Mouse (Mus musculus): ENCODE results near the gene Slc12a5. TPM values are rescaled to one million over a fixed set of nuclear protein-coding genes. Genes with fewer than 3 reads are reported as not detected.
A peak's percentile ranks its signal among the peaks of the same experiment; 100 is the strongest.

Gene Slc12a5
- total RNA-seq, 1 experiment from 2014 or later, result 0.45 TPM

DNA sequence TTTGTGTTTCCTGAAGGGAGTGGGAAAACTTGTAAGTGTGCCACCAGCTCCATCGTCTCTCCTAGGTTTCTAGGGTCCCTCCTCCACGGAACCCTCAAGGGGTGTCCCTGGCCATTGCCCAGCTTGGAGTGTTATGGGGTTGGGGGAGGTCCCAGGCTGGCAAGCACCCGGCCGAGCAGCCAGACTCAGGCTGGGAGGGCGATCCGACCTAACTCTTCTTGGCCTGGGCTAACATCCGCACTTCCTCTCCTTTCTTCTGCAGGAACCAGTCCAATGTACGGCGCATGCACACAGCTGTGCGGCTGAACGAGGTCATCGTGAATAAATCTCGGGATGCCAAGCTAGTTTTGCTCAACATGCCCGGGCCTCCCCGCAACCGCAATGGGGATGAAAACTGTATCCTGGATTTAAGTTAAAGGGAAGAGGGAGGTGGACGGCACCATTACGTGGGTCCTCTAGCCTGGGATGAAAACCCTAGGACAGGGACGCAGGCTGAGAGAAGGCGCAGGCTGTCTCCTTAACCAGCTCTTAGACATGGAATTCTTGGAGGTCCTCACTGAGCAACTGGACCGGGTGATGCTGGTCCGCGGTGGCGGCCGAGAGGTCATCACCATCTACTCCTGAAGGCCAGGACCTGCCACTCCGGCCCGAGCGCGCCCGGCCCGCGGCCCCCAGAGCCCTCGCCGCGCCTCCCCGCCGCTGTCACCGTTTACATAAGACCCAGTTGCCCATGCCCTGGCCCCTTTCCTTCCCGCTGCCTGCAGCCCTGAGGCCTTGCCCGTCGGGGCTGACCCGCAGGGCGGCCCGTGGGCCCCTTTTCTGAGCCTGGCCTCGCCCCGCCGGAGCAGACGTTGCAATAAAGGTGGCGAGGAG, 36.5 kb downstream of the Slc12a5 start:
- no peak for ATAC-seq (replicated peaks in 1 of 2; ENCODE audit: insufficient read depth in 1 of 2, low FRiP score in 2 of 2, low TSS enrichment in 1 of 2, low read depth in 1 of 2, poor library complexity in 2 of 2, severe bottlenecking in 2 of 2)

DNA sequence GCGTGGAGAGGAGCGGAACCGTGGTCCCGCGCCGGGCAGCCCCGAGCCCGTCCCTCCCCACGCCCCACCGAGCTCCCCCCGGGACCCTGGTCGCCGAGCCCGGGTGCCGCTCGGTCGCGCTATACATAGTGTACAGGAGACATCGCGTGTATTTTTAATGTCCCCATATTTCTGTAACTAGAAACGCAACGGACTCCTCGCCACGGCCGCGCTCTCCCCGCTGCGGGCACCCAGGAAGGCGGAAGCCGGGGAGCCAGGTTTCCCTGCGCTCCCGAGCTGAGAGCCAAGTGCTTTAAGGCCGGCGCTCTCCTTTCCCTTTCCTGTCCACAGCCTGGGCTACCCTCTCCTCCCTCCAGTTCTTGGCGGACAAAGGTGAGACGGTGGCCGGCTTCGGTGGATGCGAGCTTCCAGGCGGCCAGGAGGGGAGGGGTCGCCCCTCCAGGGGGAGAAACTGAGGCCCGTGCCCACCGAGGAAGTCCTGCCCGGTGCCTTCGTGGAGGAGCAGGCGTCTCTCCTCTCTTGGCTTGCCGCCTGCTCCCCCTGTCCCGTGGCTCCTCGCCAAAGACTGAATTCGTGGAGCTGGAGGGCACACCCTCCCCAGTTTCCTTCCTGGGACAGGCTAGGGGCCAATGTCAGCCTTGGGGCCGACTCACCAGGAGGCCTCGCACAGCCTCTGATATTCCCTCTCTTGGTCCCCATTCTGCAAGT, 37.3 kb downstream of the Slc12a5 start:
- 0 out of 4 replicates have a peak, but pooled peaks of 1 of the 2 experiments have one; percentile 2 for ATAC-seq (replicated peaks in 1 of 2; ENCODE audit: insufficient read depth in 1 of 2, low FRiP score in 2 of 2, low TSS enrichment in 1 of 2, low read depth in 1 of 2, poor library complexity in 2 of 2, severe bottlenecking in 2 of 2)

DNA sequence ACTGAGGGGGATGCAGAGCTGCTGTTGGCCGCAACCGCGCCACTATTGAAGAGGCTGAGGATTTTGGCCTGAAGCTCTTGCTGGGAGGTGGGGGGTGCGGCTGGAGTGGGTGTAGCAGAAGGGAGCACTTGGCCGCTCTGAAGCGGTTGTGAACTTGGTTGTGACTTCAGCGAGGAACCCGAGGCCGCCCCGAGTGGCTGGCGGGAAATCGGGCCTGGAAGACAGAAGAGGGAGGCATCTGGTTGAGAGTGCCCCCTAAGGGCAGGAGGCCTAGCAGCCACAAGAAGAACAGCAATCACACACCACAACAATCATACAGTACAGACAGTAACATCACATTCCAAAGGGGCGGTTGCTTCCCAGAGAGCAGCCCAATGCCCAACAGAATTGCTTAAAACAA, 41.4 kb downstream of the Slc12a5 start:
- no peak for ATAC-seq (replicated peaks in 1 of 2; ENCODE audit: insufficient read depth in 1 of 2, low FRiP score in 2 of 2, low TSS enrichment in 1 of 2, low read depth in 1 of 2, poor library complexity in 2 of 2, severe bottlenecking in 2 of 2)

DNA sequence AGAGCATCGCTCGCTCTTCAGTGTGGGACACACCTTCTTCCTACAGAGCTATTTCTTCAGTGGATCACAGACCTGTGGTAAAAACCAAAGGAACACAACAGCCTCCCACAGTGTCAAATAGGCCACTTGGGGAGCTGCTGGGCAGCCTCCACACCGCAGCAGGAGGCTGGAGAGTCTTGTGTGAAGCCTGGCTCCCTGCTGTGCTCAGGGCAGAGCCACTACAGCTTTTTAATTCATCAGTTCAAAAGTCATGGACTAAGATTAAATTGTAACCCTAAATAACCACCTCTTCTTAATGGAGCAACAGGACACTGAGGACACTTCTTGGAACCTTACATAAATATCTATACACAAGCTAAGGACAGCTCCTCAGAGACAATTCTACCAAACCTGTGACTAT, 42.5 kb downstream of the Slc12a5 start:
- ATAC-seq (replicated peaks in 1 of 2; ENCODE audit: insufficient read depth in 1 of 2, low FRiP score in 2 of 2, low TSS enrichment in 1 of 2, low read depth in 1 of 2, poor library complexity in 2 of 2, severe bottlenecking in 2 of 2), result no peak

DNA sequence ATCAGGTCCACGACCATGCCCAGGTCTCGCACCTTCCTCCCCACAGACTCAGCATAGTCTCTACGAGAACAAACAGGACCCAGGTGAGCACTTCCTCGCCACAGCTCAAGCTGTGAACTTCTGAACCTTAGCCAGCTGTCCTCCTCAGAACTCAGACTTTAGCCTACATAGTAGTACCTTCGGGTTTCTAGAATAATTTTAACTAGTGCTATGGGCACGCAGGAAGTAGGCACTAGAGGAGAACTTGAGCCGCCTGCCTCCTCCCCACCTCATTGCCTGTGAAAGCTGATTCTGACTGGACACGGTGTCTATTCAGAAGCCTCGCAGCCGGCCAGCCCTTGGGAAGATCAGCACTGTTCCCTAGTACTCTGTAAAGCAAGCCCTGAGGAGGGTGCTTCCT, 43.6 kb downstream of the Slc12a5 start:
- no peak for ATAC-seq (replicated peaks in 1 of 2; ENCODE audit: insufficient read depth in 1 of 2, low FRiP score in 2 of 2, low TSS enrichment in 1 of 2, low read depth in 1 of 2, poor library complexity in 2 of 2, severe bottlenecking in 2 of 2)

DNA sequence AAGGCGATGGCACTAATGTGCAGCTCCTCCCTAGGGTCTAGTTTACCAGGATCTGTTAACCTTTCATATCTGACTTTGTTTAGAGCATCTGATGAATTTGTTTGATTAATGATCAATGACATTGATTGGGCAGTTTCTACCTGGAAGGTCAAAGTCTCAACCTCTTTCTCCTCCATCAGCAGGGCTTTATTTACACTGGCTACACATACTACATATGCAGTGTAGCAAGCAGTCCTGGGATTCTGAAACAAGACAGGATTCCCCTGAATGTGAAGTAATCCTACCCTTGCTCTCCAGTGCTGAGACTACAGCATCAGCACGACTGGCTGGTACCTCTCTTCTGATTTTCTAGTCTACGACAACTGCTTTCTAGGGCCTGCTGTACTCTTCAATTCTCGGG, 46.2 kb downstream of the Slc12a5 start:
- ATAC-seq (replicated peaks in 1 of 2; ENCODE audit: insufficient read depth in 1 of 2, low FRiP score in 2 of 2, low TSS enrichment in 1 of 2, low read depth in 1 of 2, poor library complexity in 2 of 2, severe bottlenecking in 2 of 2), result no peak

DNA sequence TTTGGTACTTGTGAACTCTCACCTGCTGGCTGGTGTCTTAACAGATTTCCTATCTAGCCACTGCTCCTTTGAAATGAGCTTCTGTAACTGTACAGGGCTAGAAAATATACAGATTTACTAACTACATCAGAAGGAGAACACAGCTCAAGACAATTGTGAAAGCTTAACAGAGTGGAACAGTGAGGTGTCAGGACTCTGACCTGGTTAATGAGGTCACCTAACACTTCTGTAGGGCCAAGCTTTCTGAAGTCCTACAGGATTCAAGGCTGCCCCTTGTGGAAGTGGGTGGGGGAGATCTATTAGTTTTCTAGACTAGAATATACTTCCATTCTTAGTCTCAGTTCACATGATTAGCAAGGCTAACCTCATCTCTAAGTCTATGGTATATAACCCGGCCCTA, 47.4 kb downstream of the Slc12a5 start:
- ATAC-seq (replicated peaks in 1 of 2; ENCODE audit: insufficient read depth in 1 of 2, low FRiP score in 2 of 2, low TSS enrichment in 1 of 2, low read depth in 1 of 2, poor library complexity in 2 of 2, severe bottlenecking in 2 of 2), result no peak

DNA sequence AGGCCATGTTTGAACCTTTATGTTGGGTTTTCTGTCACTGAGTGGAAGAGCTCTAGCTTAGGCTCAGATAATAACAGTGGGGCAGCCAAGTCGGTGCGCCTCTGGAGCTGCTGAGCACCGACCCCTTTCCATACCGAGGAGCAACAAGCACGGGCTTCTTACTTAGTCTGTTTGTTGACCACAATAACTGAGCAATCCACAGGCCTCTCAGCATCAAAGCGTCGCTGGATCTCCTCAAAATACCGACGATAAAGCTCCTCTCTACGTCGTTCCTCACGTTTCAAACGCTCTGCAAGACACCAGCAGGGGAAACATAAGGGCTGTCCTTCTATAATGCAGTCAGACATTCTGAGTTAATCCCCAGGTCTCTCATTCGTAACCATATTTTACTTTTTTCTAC, 48.6 kb downstream of the Slc12a5 start:
- no peak for ATAC-seq (replicated peaks in 1 of 2; ENCODE audit: insufficient read depth in 1 of 2, low FRiP score in 2 of 2, low TSS enrichment in 1 of 2, low read depth in 1 of 2, poor library complexity in 2 of 2, severe bottlenecking in 2 of 2)

DNA sequence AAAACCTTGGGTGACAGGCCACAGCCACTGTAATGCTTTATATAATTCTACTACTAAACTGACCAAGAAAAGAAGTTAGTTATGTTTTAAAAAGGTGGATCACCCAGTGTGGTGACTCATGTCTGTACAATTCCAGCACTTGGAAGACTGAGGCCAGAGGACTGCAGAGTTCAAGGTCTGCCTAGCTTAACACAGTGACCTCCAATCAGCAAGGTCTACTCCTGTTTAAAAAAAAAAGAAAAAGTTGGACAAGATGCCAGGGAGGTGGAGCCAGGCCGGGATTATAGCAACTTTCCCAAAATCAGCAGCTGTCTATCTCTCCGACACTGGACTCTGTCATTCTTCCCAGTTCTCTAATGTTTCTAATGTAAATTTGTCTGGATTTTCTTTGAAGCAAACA, 49.0 kb downstream of the Slc12a5 start:
- no peak for ATAC-seq (replicated peaks in 1 of 2; ENCODE audit: insufficient read depth in 1 of 2, low FRiP score in 2 of 2, low TSS enrichment in 1 of 2, low read depth in 1 of 2, poor library complexity in 2 of 2, severe bottlenecking in 2 of 2)

DNA sequence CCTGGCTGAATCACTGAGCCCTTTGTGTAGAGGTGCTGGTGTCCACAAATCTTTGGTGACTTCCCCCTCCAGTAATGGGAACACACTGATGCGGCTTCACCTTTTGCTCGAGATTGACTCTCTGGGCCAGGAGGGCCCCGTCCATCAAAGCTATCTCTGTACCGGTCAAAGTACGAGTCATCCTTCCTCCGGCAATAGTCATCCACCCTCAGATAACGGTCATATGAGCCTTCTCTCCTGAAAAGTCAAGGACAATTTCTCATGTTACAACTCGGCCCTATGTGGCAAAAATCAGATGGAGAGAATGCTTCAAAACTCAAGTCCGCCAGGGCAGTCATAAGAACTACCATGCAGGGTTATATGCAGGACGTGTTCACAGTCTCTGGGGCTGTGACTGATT, 49.7 kb downstream of the Slc12a5 start:
- no peak for ATAC-seq (replicated peaks in 1 of 2; ENCODE audit: insufficient read depth in 1 of 2, low FRiP score in 2 of 2, low TSS enrichment in 1 of 2, low read depth in 1 of 2, poor library complexity in 2 of 2, severe bottlenecking in 2 of 2)

DNA sequence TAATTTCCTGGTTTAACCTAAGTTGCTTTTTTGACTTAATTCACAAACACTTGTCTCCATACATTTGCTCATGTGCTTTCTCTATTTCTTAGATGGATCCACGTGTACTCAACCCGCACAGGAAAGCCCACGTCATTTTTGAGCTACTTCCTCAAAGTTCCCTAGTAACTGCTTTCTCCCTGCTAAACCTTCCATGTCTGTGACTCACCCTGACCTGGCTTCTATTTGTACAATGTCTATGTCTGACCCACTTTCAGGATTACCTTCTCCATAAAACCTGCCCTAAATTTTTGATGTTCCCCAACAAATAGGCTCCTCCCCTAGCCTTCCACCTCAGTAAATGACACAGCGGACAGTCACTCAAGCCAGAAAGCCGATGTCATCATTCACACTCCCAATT, 54.3 kb downstream of the Slc12a5 start:
- peak; percentile 48 to 56; a peak in 3 of 4 replicates for ATAC-seq (replicated peaks in 1 of 2; ENCODE audit: insufficient read depth in 1 of 2, low FRiP score in 2 of 2, low TSS enrichment in 1 of 2, low read depth in 1 of 2, poor library complexity in 2 of 2, severe bottlenecking in 2 of 2)

DNA sequence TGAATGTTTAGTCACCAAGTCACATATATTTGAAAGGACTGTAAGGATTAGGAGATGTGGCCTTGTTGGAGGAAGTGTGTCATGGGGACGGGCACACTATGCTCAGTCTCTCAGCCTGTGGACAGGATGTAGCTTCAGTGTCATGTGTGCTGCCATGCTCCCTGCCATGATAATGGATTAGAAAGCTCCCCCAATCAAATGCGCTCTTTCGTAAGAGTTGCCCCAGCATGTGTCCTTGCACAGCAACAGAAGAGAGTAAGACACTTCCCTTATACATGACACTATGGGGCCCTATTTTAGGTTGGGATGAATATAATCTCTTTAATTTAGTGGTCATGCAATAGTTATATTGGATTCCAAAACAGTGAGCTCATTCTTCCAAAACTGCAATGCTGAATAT, 59.9 kb downstream of the Slc12a5 start:
- no peak for ATAC-seq (replicated peaks in 1 of 2; ENCODE audit: insufficient read depth in 1 of 2, low FRiP score in 2 of 2, low TSS enrichment in 1 of 2, low read depth in 1 of 2, poor library complexity in 2 of 2, severe bottlenecking in 2 of 2)

DNA sequence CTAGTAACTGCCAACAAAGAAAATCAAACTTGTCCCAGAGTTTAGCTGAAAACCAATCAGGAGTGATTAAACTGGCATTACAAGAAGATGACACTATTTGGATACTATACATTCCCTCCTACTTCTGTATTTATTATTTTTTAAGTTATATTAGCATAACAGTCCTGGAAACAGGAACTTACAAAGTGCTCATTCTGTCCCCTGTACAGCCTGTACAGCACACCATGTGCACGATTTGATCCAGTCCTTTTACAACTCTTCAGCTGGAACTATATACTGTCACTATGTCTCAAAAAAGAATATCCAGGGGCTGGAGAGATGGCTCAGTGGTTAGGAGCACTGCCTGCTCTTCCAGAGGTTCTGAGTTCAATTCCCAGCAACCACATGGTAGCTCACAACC, 66.6 kb downstream of the Slc12a5 start:
- ATAC-seq (replicated peaks in 1 of 2; ENCODE audit: insufficient read depth in 1 of 2, low FRiP score in 2 of 2, low TSS enrichment in 1 of 2, low read depth in 1 of 2, poor library complexity in 2 of 2, severe bottlenecking in 2 of 2), result no peak

DNA sequence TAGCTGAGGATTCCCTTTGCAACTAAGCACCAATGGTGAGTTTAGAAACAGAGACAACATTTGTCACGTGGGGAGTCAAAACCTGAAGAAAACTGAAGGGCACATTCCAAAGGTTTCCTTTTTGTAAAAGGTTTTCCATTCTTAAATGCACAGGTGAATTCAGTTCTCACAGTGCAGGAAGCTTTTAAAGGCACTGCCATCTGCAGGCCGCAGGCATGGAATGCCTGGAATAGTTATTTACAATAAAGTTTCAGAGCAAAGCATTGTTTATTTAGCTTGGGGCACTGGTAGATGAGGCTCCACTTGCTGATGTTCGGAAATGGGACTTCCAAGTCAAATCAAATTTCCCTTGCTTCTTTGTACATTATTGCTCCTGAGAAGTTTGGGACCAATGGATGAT, 71.9 kb downstream of the Slc12a5 start:
- no peak for ATAC-seq (replicated peaks in 1 of 2; ENCODE audit: insufficient read depth in 1 of 2, low FRiP score in 2 of 2, low TSS enrichment in 1 of 2, low read depth in 1 of 2, poor library complexity in 2 of 2, severe bottlenecking in 2 of 2)

DNA sequence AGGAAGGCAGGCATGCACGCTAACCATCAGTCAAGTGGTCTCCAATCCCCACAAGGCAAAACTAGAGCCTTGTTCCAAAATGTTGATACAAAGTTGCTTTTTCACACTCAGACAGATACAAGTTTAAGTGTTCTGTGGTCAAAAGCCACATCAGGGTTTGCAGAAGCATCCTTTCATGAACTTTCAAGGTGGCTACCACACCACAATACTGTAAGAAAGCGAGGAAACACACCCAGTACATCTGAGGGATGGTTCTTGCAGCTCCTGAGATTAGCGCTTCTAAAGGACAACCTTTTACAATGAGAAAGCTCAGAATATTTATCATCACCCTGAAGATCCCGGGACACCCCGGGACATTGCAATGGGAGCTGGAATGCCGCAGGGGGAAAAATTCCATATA, 72.7 kb downstream of the Slc12a5 start:
- ATAC-seq (replicated peaks in 1 of 2; ENCODE audit: insufficient read depth in 1 of 2, low FRiP score in 2 of 2, low TSS enrichment in 1 of 2, low read depth in 1 of 2, poor library complexity in 2 of 2, severe bottlenecking in 2 of 2), result no peak

DNA sequence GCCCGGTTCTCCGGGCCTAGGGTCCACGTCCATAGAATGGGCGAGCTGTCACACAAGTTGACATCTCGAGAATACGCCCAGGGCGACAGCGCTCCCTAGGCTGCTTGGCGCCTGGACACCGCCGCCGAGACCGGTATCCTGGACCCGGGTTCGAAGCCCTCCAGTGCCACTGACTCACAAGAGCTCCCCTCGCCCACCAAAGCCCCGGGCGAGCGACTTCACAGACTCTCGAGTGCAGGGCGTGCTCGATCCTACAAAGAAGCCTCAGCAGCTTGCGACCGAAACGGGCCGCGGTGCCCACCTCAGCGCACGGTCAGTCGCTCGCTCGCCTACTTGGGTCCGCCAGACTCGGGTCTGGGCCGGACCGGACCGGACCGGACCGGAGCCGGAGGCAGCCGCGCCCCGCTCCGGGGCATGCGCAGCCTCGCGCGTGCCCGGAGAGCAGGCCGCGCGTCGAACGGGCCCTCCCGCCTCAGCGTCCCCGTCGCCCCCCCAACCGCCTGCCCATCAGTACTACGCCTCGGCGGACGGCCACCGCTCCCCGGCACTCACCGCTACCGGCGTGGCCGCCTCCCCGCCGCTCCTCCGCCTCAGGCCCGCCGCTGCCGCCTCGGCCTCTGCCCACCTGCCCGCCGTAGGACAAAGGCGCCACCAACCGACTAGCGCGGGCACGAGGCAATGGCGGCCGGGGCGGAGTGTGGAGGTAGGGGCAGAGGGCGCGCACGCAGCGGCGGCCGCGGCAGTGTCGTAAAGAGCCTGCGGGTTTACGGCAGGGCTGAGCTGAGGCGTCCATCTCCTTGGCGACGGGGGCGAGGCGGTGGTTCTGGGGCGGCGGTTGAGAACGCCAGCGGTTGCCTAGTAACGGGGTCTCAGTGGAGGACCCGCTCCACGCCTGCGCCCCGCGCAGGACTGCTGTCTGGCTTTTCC, 73.8 kb downstream of the Slc12a5 start, which contains the start of gene Ncoa5:
Gene Ncoa5 (minus strand): TSS at position 737 of the 927 bp plus-strand sequence.
- peak; percentile 98 for ATAC-seq (replicated peaks in 1 of 2; ENCODE audit: insufficient read depth in 1 of 2, low FRiP score in 2 of 2, low TSS enrichment in 1 of 2, low read depth in 1 of 2, poor library complexity in 2 of 2, severe bottlenecking in 2 of 2)

DNA sequence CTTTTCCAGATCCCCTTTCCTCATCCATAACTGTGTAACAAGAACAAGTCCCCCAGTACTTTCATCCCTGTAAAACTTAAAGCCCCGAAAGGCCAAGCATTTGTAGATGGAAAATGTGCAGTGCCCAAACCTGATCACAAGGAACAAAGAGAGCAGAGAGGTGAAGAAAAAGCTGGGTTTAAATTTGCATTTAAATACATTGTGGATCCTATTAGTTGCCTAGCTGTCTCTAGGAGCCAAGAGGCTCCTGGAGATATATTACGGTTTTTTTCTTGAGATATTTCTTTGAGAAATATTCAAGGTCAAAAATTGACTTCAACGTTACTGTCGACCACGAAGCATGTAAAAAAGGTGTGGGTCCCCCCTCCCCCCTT, 74.4 kb downstream of the Slc12a5 start:
- ATAC-seq (replicated peaks in 1 of 2; ENCODE audit: insufficient read depth in 1 of 2, low FRiP score in 2 of 2, low TSS enrichment in 1 of 2, low read depth in 1 of 2, poor library complexity in 2 of 2, severe bottlenecking in 2 of 2), result no peak

DNA sequence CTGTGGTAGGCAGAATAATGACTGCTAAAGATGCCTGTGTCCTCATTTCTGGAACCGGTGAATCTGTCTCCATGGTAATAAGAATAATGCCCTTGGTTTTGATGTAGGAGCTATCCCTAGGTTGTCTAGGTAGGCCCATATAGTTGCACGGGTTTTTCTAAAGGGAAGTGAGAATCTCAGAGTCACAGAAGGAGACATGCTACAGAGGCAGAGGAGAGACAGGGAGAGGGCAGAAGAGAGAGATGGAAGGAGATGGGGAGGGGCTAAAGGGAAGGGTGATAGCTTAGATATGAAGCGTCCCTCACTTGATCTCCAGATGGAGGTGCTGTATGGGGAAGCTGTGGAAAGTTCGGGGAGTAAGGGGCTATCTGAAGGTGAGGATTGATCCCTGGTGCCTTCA, 76.8 kb downstream of the Slc12a5 start:
- ATAC-seq (replicated peaks in 1 of 2; ENCODE audit: insufficient read depth in 1 of 2, low FRiP score in 2 of 2, low TSS enrichment in 1 of 2, low read depth in 1 of 2, poor library complexity in 2 of 2, severe bottlenecking in 2 of 2), result no peak
